Mouse (Mus musculus) midbrain, embryonic 14.5 days (tissue): ENCODE data around the gene Stx18. TPM values are rescaled to one million over a fixed set of nuclear protein-coding genes. Genes with fewer than 3 reads are reported as not detected.

Experiments used
- ATAC-seq: fragments of 200-750 bp; cut with Nextera tagmentation; 2 replicates; pipeline ENCODE4 v1.8.0; 2017; ENCODE audit warnings: moderate number of reproducible peaks, moderate library complexity; ENCODE audit not compliant: low FRiP score, low TSS enrichment
- DNase-seq: peaks from one replicate; pipeline ENCODE4 v3.0.0-alpha.2; 2015
- H3K27ac ChIP-seq: fragments of 300-500 bp; sonication (generic); replicated peaks from 2 replicates; pipeline ENCODE4 v1.5.1; 2014; ENCODE audit warnings: mild to moderate bottlenecking, low read depth, low read length, moderate library complexity
- H3K27me3 ChIP-seq: fragments of 300-500 bp; sonication (generic); 2 replicates; pipeline ENCODE4 v1.6.1; 2014; ENCODE audit warnings: low read length, control low read depth, mixed read lengths; ENCODE audit not compliant: control insufficient read depth, insufficient read depth
- H3K36me3 ChIP-seq: fragments of 300-500 bp; sonication (generic); 2 replicates; pipeline ENCODE4 v1.6.1; 2014; ENCODE audit warnings: low read length, control low read depth; ENCODE audit not compliant: control insufficient read depth, insufficient read depth
- H3K4me1 ChIP-seq: fragments of 300-500 bp; sonication (generic); 2 replicates; pipeline ENCODE4 v1.6.1; 2014; ENCODE audit warnings: mild to moderate bottlenecking, antibody characterized with exemption, low read length, control low read depth; ENCODE audit not compliant: control insufficient read depth, insufficient read depth
- H3K4me2 ChIP-seq: fragments of 300-500 bp; sonication (generic); 2 replicates; pipeline ENCODE4 v1.6.1; 2014; ENCODE audit warnings: mild to moderate bottlenecking, low read length, moderate library complexity
- H3K4me3 ChIP-seq: fragments of 300-500 bp; sonication (generic); replicated peaks from 2 replicates; pipeline ENCODE4 v1.5.1; 2014; ENCODE audit warnings: low read depth, low read length
- H3K9ac ChIP-seq: fragments of 300-500 bp; sonication (generic); replicated peaks from 2 replicates; pipeline ENCODE4 v1.6.1; 2014; ENCODE audit warnings: mild to moderate bottlenecking, low read length, moderate library complexity
- H3K9me3 ChIP-seq: fragments of 300-500 bp; sonication (generic); 2 replicates; pipeline ENCODE4 v1.6.1; 2016; ENCODE audit warnings: low read length, control low read depth, mixed read lengths; ENCODE audit not compliant: control insufficient read depth
- WGBS: fragments of 180-500 bp; shearing (Covaris S2); extraction: QIAGEN DNeasy Blood & Tissue Kit; methylation state at CpG from one replicate; pipeline ENCODE4 v1.1.7; 2014; 5-methylcytosine and 5-hydroxymethylcytosine counted together
- polyA plus RNA-seq: library from polyadenylated mRNA; unstranded; fragments of >200 nt; fragmentation: Nextera tagmentation; extraction: Ambion mirVana; gene quantifications from 2 replicates; pipeline ENCODE4 v1.2.1, GENCODE M21; 2014

Gene Stx18
- polyA plus RNA-seq, 1 experiment from 2014 or later = 33.2 TPM

- no peaks in the 10 kb centered on the region for H3K9me3 ChIP-seq
- peaks cover 49% of the 10 kb centered on the region for H3K36me3 ChIP-seq
- peak overlapping the region; percentile 100 for H3K9ac ChIP-seq
- DNase-seq (no peak), ATAC-seq (no peak)
- H3K27me3 ChIP-seq = no peaks in the 10 kb centered on the region
- peaks cover 56% of the 10 kb centered on the region for H3K4me1 ChIP-seq
- peak overlapping the region; percentile 97 for H3K27ac ChIP-seq
- peak overlapping the region; percentile 95 for H3K4me3 ChIP-seq
- H3K4me2 ChIP-seq = peak overlapping the region; percentile 94
- 46% methylated on average over 9 of the region's 9 CpGs for WGBS
Measured at GRCm38 (mm10) chr5:38157481-38158020, 119.0 kb downstream of the Stx18 start.

- Histone ChIP-seq H3K4me1 (peaks cover 46% of the 10 kb centered on the region), H3K4me2 (peak overlapping the region; percentile 94), H3K9ac (peak overlapping the region; percentile 100), H3K9me3 (no peaks in the 10 kb centered on the region), H3K4me3 (peak overlapping the region; percentile 95), H3K27me3 (no peaks in the 10 kb centered on the region), H3K27ac (peak overlapping the region; percentile 97), H3K36me3 (peaks cover 39% of the 10 kb centered on the region)
- WGBS = 1% methylated on average over 17 of the region's 17 CpGs
- DNase-seq = peak; percentile 79
- ATAC-seq = peak; percentile 49
Measured at GRCm38 (mm10) chr5:38158501-38158946, 120.0 kb downstream of the Stx18 start.

GRCm38 (mm10) chr5:38158947-38159633, 120.5 kb downstream of the Stx18 start:
- peak; percentile 96 for DNase-seq
- Histone ChIP-seq H3K4me3 (peak overlapping the region; percentile 95), H3K9me3 (no peaks in the 10 kb centered on the region), H3K9ac (peak overlapping the region; percentile 100), H3K36me3 (peaks cover 34% of the 10 kb centered on the region), H3K27ac (peak overlapping the region; percentile 97), H3K4me2 (peak overlapping the region; percentile 94), H3K27me3 (no peaks in the 10 kb centered on the region), H3K4me1 (peaks cover 41% of the 10 kb centered on the region)
- under 1% methylated on average over 79 of the region's 79 CpGs for WGBS
- peak; percentile 85 for ATAC-seq

- peak; percentile 35 for ATAC-seq
- WGBS = 6% methylated on average over 35 of the region's 35 CpGs
Measured at GRCm38 (mm10) chr5:38159634-38160413, 121.3 kb downstream of the Stx18 start, which contains the start of gene Nsg1. Gene Nsg1, minus strand, starts transcription at chr5:38159907.

GRCm38 (mm10) chr5:38168497-38168896, 130.0 kb downstream of the Stx18 start:
- Histone ChIP-seq H3K4me2 (no peak overlapping the region), H3K4me3 (no peak overlapping the region), H3K27ac (0 out of 2 replicates have a peak overlapping the region, but pooled peaks have one; percentile 13), H3K4me1 (no peaks in the 10 kb centered on the region), H3K36me3 (no peaks in the 10 kb centered on the region), H3K9ac (no peak overlapping the region), H3K27me3 (no peaks in the 10 kb centered on the region), H3K9me3 (no peaks in the 10 kb centered on the region)
- 70% methylated on average over 11 of the region's 11 CpGs for WGBS
- DNase-seq (no peak), ATAC-seq (no peak)

More at GRCm38 (mm10) chr5:38159634-38160413, 121.3 kb downstream of the Stx18 start, which contains the start of gene Nsg1:
- Histone ChIP-seq H3K27ac (peak within 1 kb of the TSS; percentile 97), H3K4me1 (peaks cover 33% of the 10 kb centered on the region), H3K36me3 (peaks cover 26% of the 10 kb centered on the region), H3K4me2 (peak within 1 kb of the TSS; percentile 94), H3K9ac (peak within 1 kb of the TSS; percentile 100), H3K9me3 (no peaks in the 10 kb centered on the region), H3K4me3 (peak within 1 kb of the TSS; percentile 95), H3K27me3 (no peaks in the 10 kb centered on the region)
- no peak for DNase-seq

GRCm38 (mm10) chr5:38173766-38174165, 135.2 kb downstream of the Stx18 start:
- no peaks in the 10 kb centered on the region for H3K9me3 ChIP-seq
- H3K27me3 ChIP-seq = no peaks in the 10 kb centered on the region
- H3K36me3 ChIP-seq = no peaks in the 10 kb centered on the region
- ATAC-seq (no peak), DNase-seq (no peak)
- H3K9ac ChIP-seq = no peak overlapping the region
- H3K4me2 ChIP-seq = no peak overlapping the region
- no peaks in the 10 kb centered on the region for H3K4me1 ChIP-seq
- H3K27ac ChIP-seq = no peak overlapping the region
- WGBS = 64% methylated on average over 5 of the region's 5 CpGs
- H3K4me3 ChIP-seq = no peak overlapping the region

- Histone ChIP-seq H3K9me3 (no peaks in the 10 kb centered on the region), H3K27ac (no peak overlapping the region), H3K9ac (no peak overlapping the region), H3K36me3 (no peaks in the 10 kb centered on the region), H3K27me3 (no peaks in the 10 kb centered on the region), H3K4me1 (no peaks in the 10 kb centered on the region), H3K4me3 (no peak overlapping the region), H3K4me2 (no peak overlapping the region)
- ATAC-seq (no peak), DNase-seq (no peak)
- 84% methylated on average over 16 of the region's 16 CpGs for WGBS
Measured at GRCm38 (mm10) chr5:38174256-38174912, 135.8 kb downstream of the Stx18 start.

GRCm38 (mm10) chr5:38184688-38185285, 146.2 kb downstream of the Stx18 start:
- Histone ChIP-seq H3K27ac (no peak overlapping the region), H3K4me3 (no peak overlapping the region), H3K4me2 (no peak overlapping the region), H3K27me3 (no peaks in the 10 kb centered on the region), H3K4me1 (no peaks in the 10 kb centered on the region), H3K36me3 (no peaks in the 10 kb centered on the region), H3K9ac (no peak overlapping the region), H3K9me3 (no peaks in the 10 kb centered on the region)
- DNase-seq (no peak), ATAC-seq (no peak)
- 91% methylated on average over 6 of the region's 6 CpGs for WGBS
